Mouse (Mus musculus) liver, embryonic 14.5 days (tissue): ENCODE measurements around the gene Slc24a4. TPM values are rescaled to one million over a fixed set of nuclear protein-coding genes. Genes with fewer than 3 reads are reported as not detected.

ENCODE experiments used
- ATAC-seq: fragments of 200-750 bp; cut with Nextera tagmentation; 2 replicates; pipeline ENCODE4 v1.8.0; 2017; ENCODE audit warnings: moderate number of reproducible peaks, mild to moderate bottlenecking, moderate library complexity; ENCODE audit not compliant: insufficient read depth
- DNase-seq, 3 experiments: peaks; one replicate each; pipeline ENCODE4 v3.0.0-alpha.2; 2012 to 2013; ENCODE audit warnings: low read depth in 3 of 3, low spot score in 3 of 3
- H3K27ac ChIP-seq: fragments of 300-500 bp; sonication (generic); 2 replicates; pipeline ENCODE4 v1.5.1; 2014; ENCODE audit warnings: moderate library complexity, mild to moderate bottlenecking, control low read depth, inconsistent platforms
- H3K27me3 ChIP-seq: fragments of 300-500 bp; sonication (generic); 2 replicates; pipeline ENCODE4 v1.6.1; 2014; ENCODE audit warnings: mild to moderate bottlenecking, low read length, moderate library complexity; ENCODE audit not compliant: control insufficient read depth, insufficient read depth
- H3K36me3 ChIP-seq: fragments of 300-500 bp; sonication (generic); replicated peaks from 2 replicates; pipeline ENCODE4 v1.6.1; 2014; ENCODE audit warnings: low read depth; ENCODE audit not compliant: control insufficient read depth, insufficient read depth
- H3K4me1 ChIP-seq, 2 experiments: fragments of 200-500 bp in 1 of 2; fragments of 300-500 bp in 1 of 2; sonication (generic) in 1 of 2; replicated peaks; 2 replicates each; pipeline ENCODE4 v1.6.1; 2012 to 2014; ENCODE audit warnings: antibody characterized with exemption in 1 of 2, inconsistent platforms in 1 of 2, low read length in 1 of 2; ENCODE audit not compliant: control insufficient read depth in 2 of 2, insufficient read depth in 2 of 2
- H3K4me2 ChIP-seq: fragments of 300-500 bp; sonication (generic); 2 replicates; pipeline ENCODE4 v1.6.1; 2014; ENCODE audit warnings: low read depth, mild to moderate bottlenecking, control low read depth, moderate library complexity
- H3K4me3 ChIP-seq, 2 experiments: fragments of 200-500 bp in 1 of 2; fragments of 300-500 bp in 1 of 2; sonication (generic) in 1 of 2; 2 replicates each; pipeline ENCODE4 v1.5.1; 2012 to 2014; ENCODE audit warnings: low read depth in 2 of 2, low read length in 2 of 2, mild to moderate bottlenecking in 2 of 2, control low read depth in 1 of 2, inconsistent platforms in 1 of 2, moderate library complexity in 1 of 2; ENCODE audit not compliant: insufficient read depth in 1 of 2
- H3K9ac ChIP-seq: fragments of 300-500 bp; sonication (generic); replicated peaks from 2 replicates; pipeline ENCODE4 v1.6.1; 2014; ENCODE audit warnings: mild to moderate bottlenecking, control low read depth, moderate library complexity
- H3K9me3 ChIP-seq: fragments of 300-500 bp; sonication (generic); 2 replicates; pipeline ENCODE4 v1.6.1; 2016; ENCODE audit warnings: low read length, mixed read lengths; ENCODE audit not compliant: control insufficient read depth
- CTCF ChIP-seq: IDR thresholded peaks from 2 replicates; pipeline ENCODE4 v1.5.1; 2016; ENCODE audit warnings: antibody characterized with exemption, low read depth, control low read depth
- EP300 ChIP-seq: IDR thresholded peaks from 2 replicates; pipeline ENCODE4 v1.6.1; 2016; ENCODE audit warnings: antibody characterized with exemption, low read depth
- WGBS: fragments of 180-500 bp; shearing (Covaris S2); extraction: QIAGEN DNeasy Blood & Tissue Kit; methylation state at CpG from one replicate; pipeline ENCODE4 v1.1.7; 2014; ENCODE audit not compliant: insufficient replicate concordance; 5-methylcytosine and 5-hydroxymethylcytosine counted together
- polyA plus RNA-seq, 2 experiments: library from polyadenylated mRNA; depleted of rRNA in 1 of 2; stranded (reverse) in 1 of 2; unstranded in 1 of 2; fragments of >200 nt; fragmentation: Nextera tagmentation in 1 of 2; extraction: Ambion mirVana in 1 of 2; gene quantifications; 2 replicates each; pipeline versions ENCODE4 v1.2.1 to v1.2.3; 2012 to 2014

Gene Slc24a4
- polyA plus RNA-seq, 2 experiments, result 0.08 to 0.10 TPM

- WGBS, result 46% methylated on average over 1 of the region's 1 CpGs
- DNase-seq (no peak), ATAC-seq (no peak)
- Histone ChIP-seq H3K27ac (no peak overlapping the region), H3K36me3 (no peaks in the 10 kb centered on the region), H3K4me3 (no peak overlapping the region), H3K9ac (no peak overlapping the region), H3K9me3 (no peaks in the 10 kb centered on the region), H3K4me2 (no peak overlapping the region), H3K27me3 (no peaks in the 10 kb centered on the region), H3K4me1 (no peaks in the 10 kb centered on the region)
- TF ChIP-seq CTCF (no peak), EP300 (no peak)
Observed at GRCm38 (mm10) chr12:102105990-102106389, 22.5 kb upstream of the Slc24a4 start.

DNA sequence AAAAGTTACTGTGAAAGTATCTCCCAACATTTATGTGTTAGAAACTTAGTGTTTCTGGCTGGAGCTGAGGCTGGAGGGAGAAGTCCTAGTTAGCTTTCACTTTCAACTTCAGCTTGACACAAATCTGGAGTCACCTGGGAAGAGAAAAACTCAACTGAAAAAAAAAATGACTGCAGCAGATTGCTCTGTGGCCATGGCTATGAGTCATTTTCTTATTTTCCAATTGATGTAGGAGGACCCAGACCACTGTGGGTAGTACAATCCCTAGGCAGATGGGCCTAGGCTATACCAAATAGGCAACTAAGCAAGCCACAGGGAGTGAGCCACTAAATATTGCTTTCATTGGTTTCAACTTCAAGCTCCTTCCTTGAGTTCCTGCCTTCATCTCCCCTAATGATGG lies 19.7 kb upstream of the Slc24a4 start:
- H3K4me3 ChIP-seq, result no peak overlapping the region
- no peak for TF ChIP-seq CTCF
- TF ChIP-seq EP300, result no peak
- ATAC-seq, result no peak
- H3K4me2 ChIP-seq, result no peak overlapping the region
- no peaks in the 10 kb centered on the region for H3K9me3 ChIP-seq
- no peaks in the 10 kb centered on the region for H3K4me1 ChIP-seq
- DNase-seq, result no peak
- H3K27me3 ChIP-seq, result no peaks in the 10 kb centered on the region
- no peaks in the 10 kb centered on the region for H3K36me3 ChIP-seq
- H3K9ac ChIP-seq, result no peak overlapping the region
- no peak overlapping the region for H3K27ac ChIP-seq

DNA sequence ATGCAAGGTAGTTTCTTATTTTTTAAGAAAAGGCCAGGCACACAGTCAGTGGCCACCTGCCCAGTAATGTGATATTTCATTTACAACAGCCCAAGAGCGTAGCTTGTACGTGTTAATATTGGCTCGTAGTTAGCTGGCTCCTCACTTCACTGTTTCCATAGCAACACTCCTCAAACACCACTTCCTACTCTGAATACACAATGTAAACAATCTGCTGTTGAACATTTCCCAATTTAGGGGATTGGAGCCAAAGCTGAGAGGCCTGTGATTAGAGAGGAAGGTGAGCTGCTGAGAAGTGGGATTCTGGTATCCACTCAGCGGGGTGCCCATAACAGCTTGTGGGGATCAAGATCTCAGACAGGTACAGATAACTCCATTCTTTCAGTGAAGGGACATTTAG lies 16.0 kb upstream of the Slc24a4 start:
- H3K9me3 ChIP-seq, result no peaks in the 10 kb centered on the region
- no peak for ATAC-seq
- H3K36me3 ChIP-seq, result no peaks in the 10 kb centered on the region
- H3K27me3 ChIP-seq, result no peaks in the 10 kb centered on the region
- DNase-seq, result peak in 1 of 3 experiments; percentile 5
- 57% methylated on average over 4 of the region's 4 CpGs for WGBS
- TF ChIP-seq EP300 (no peak), CTCF (no peak)
- no peak overlapping the region for H3K27ac ChIP-seq
- no peak overlapping the region for H3K4me3 ChIP-seq
- no peaks in the 10 kb centered on the region for H3K4me1 ChIP-seq
- no peak overlapping the region for H3K4me2 ChIP-seq
- H3K9ac ChIP-seq, result no peak overlapping the region

DNA sequence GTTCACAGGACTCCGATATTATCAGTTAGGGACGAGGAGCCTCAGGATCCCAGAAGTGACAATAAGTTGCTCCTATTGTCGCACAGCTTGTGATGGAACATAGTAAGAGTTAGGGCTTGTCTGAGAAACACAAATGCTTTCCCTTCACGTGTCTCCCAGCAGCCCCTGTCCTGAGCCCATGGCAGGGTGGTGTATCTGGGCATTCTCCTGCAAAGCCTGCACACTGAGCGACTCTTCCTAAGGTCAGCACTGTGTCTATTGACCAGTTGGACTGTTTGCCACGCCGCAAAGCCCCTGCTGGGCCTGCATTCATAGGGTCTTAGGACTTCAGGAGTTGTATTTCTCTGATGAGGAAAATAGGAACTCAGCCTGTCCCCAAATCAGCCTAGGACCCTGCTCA lies 15.6 kb upstream of the Slc24a4 start:
- no peak for ATAC-seq

GRCm38 (mm10) chr12:102113391-102113790 lies 15.1 kb upstream of the Slc24a4 start:
- no peaks in the 10 kb centered on the region for H3K9me3 ChIP-seq
- DNase-seq (no peak), ATAC-seq (no peak)
- no peaks in the 10 kb centered on the region for H3K36me3 ChIP-seq
- no peak for TF ChIP-seq EP300
- no peak for TF ChIP-seq CTCF
- H3K27ac ChIP-seq, result no peak overlapping the region
- H3K9ac ChIP-seq, result no peak overlapping the region
- 38% methylated on average over 3 of the region's 3 CpGs for WGBS
- H3K4me2 ChIP-seq, result no peak overlapping the region
- no peak overlapping the region for H3K4me3 ChIP-seq
- no peaks in the 10 kb centered on the region for H3K27me3 ChIP-seq
- H3K4me1 ChIP-seq, result no peaks in the 10 kb centered on the region

More for the DNA sequence above, 15.6 kb upstream of the Slc24a4 start:
- Histone ChIP-seq H3K27me3 (no peaks in the 10 kb centered on the region), H3K4me3 (no peak overlapping the region), H3K4me2 (no peak overlapping the region), H3K36me3 (no peaks in the 10 kb centered on the region), H3K4me1 (no peaks in the 10 kb centered on the region), H3K27ac (no peak overlapping the region), H3K9me3 (no peaks in the 10 kb centered on the region), H3K9ac (no peak overlapping the region)
- WGBS, result 55% methylated on average over 7 of the region's 7 CpGs
- TF ChIP-seq EP300 (no peak), CTCF (no peak)
- DNase-seq, result no peak
